Mouse (Mus musculus): Measurements from ENCODE around the gene Fam193a.

Gene Fam193a

GRCm38 (mm10) chr5:34461841-34462240, 92.1 kb downstream of the Fam193a start:
- DNase-seq (ENCODE audit: low spot score) = no peak

GRCm38 (mm10) chr5:34466079-34466478, 96.3 kb downstream of the Fam193a start:
- peak; percentile 7 for DNase-seq (ENCODE audit: low spot score)

GRCm38 (mm10) chr5:34466648-34467047, 96.9 kb downstream of the Fam193a start:
- DNase-seq (ENCODE audit: low spot score) = no peak

- no peak for DNase-seq (ENCODE audit: low spot score)
Observed at GRCm38 (mm10) chr5:34468039-34468775, 98.5 kb downstream of the Fam193a start.

GRCm38 (mm10) chr5:34480926-34481325, 111.2 kb downstream of the Fam193a start:
- no peak for DNase-seq (ENCODE audit: low spot score)

- no peak for DNase-seq (ENCODE audit: low spot score)
Observed at GRCm38 (mm10) chr5:34485731-34486130, 116.0 kb downstream of the Fam193a start.

- DNase-seq (ENCODE audit: low spot score) = peak; percentile 14
Observed at GRCm38 (mm10) chr5:34487320-34488090, 117.8 kb downstream of the Fam193a start.

- DNase-seq (ENCODE audit: low spot score) = no peak
Observed at GRCm38 (mm10) chr5:34488741-34489417, 119.1 kb downstream of the Fam193a start.

GRCm38 (mm10) chr5:34489418-34489787, 119.7 kb downstream of the Fam193a start:
- DNase-seq (ENCODE audit: low spot score) = no peak

- no peak for DNase-seq (ENCODE audit: low spot score)
Observed at GRCm38 (mm10) chr5:34496745-34497144, 127.0 kb downstream of the Fam193a start.

- no peak for DNase-seq (ENCODE audit: low spot score)
Observed at GRCm38 (mm10) chr5:34500886-34501285, 131.2 kb downstream of the Fam193a start.

- no peak for DNase-seq (ENCODE audit: low spot score)
Observed at GRCm38 (mm10) chr5:34501588-34501987, 131.9 kb downstream of the Fam193a start.

- DNase-seq (ENCODE audit: low spot score) = no peak
Observed at GRCm38 (mm10) chr5:34502411-34502810, 132.7 kb downstream of the Fam193a start.

- no peak for DNase-seq (ENCODE audit: low spot score)
Observed at GRCm38 (mm10) chr5:34502821-34503220, 133.1 kb downstream of the Fam193a start.

GRCm38 (mm10) chr5:34512486-34512885, 142.8 kb downstream of the Fam193a start:
- no peak for DNase-seq (ENCODE audit: low spot score)

- DNase-seq (ENCODE audit: low spot score) = peak; percentile 97
Observed at GRCm38 (mm10) chr5:34513466-34514217, 143.9 kb downstream of the Fam193a start, which contains the start of gene Tnip2. Tnip2 (minus strand) TSS chr5:34513991.

GRCm38 (mm10) chr5:34514218-34514566, 144.5 kb downstream of the Fam193a start:
- no peak for DNase-seq (ENCODE audit: low spot score)

GRCm38 (mm10) chr5:34515096-34515495, 145.4 kb downstream of the Fam193a start:
- no peak for DNase-seq (ENCODE audit: low spot score)

- DNase-seq (ENCODE audit: low spot score) = peak; percentile 88
Observed at GRCm38 (mm10) chr5:34517913-34518312, 148.2 kb downstream of the Fam193a start.

GRCm38 (mm10) chr5:34519389-34519910, 149.7 kb downstream of the Fam193a start:
- DNase-seq (ENCODE audit: low spot score) = peak; percentile 57

- peak; percentile 41 for DNase-seq (ENCODE audit: low spot score)
Observed at GRCm38 (mm10) chr5:34520458-34521209, 150.9 kb downstream of the Fam193a start.
